Comparison of ENCODE assay signal across 22 mouse cellular contexts in genomic region chr4:34990659-34991058, GRCm38 (mm10).
DNase-seq lines count a peak whose midpoint lies in the region; ATAC-seq and TF ChIP-seq lines count a peak whose summit lies in the region.
"Had no signal": no experiment of that assay in that cellular context is flagged by ENCODE, and none has a peak within 500 bp of the region (broad histone marks: within the 10 kb centered on the region; RNA-seq: fewer than 3 reads in every experiment).

No protein-coding gene starts in this region.

- peak; percentile 71 for DNase-seq in kidney, adult 9 months
- DNase-seq in midbrain, embryonic 14.5 days = no peak
- DNase-seq in midbrain, embryonic 11.5 days (ENCODE audit: low spot score, missing footprints) = no peak
- peak; percentile 31 for DNase-seq in kidney, postnatal 14 days
- no peak for DNase-seq in adrenal gland, adult 18-20 months (ENCODE audit: low spot score in 2 of 2)
- DNase-seq in hindbrain, embryonic 10.5 days (ENCODE audit: low spot score) = no peak
- DNase-seq in lung, adult 2 months = no peak
- DNase-seq: adrenal gland, adult 8-10 months; cerebellum, adult 11-12 months; forebrain, postnatal 0 days; gastrocnemius, postnatal 25 days; heart, adult 18-20 months; lung, adult 18-20 months; lung, postnatal 14 days; right cerebral cortex, postnatal 25 days; thymus, postnatal 14 days had no signal

- no peak overlapping the region for H3K4me3 ChIP-seq in kidney, embryonic 14.5 days (ENCODE audit: low read length)
- H3K4me3 ChIP-seq in midbrain, embryonic 14.5 days (replicated peaks; ENCODE audit: low read depth, low read length) = no peak overlapping the region
- no peak overlapping the region for H3K4me3 ChIP-seq in midbrain, embryonic 11.5 days (ENCODE audit: low read depth, low read length)
- H3K4me3 ChIP-seq in hindbrain, embryonic 10.5 days = no peak overlapping the region
- no peak overlapping the region for H3K4me3 ChIP-seq in lung, adult 2 months (replicated peaks; ENCODE audit: extremely low read depth, low read depth, low read length)
- H3K4me3 ChIP-seq: forebrain, embryonic 10.5 days; heart, embryonic 13.5 days; hindbrain, embryonic 13.5 days; midbrain, embryonic 13.5 days; neural tube, embryonic 12.5 days had no signal

- H3K9me3 ChIP-seq in kidney, embryonic 14.5 days (ENCODE audit: control insufficient read depth, low read length) = no peaks in the 10 kb centered on the region
- no peaks in the 10 kb centered on the region for H3K9me3 ChIP-seq in midbrain, embryonic 14.5 days (ENCODE audit: control insufficient read depth, low read length)
- no peaks in the 10 kb centered on the region for H3K9me3 ChIP-seq in midbrain, embryonic 11.5 days (ENCODE audit: control insufficient read depth, low read length)
- no peaks in the 10 kb centered on the region for H3K9me3 ChIP-seq in hindbrain, embryonic 10.5 days
- H3K9me3 ChIP-seq: forebrain, embryonic 10.5 days; heart, embryonic 13.5 days; hindbrain, embryonic 13.5 days; midbrain, embryonic 13.5 days; neural tube, embryonic 12.5 days had no signal

- H3K36me3 ChIP-seq in kidney, embryonic 14.5 days (ENCODE audit: control insufficient read depth, insufficient read depth, low read length) = no peaks in the 10 kb centered on the region
- H3K36me3 ChIP-seq in midbrain, embryonic 14.5 days (ENCODE audit: control insufficient read depth, insufficient read depth, low read length) = no peaks in the 10 kb centered on the region
- H3K36me3 ChIP-seq in midbrain, embryonic 11.5 days (ENCODE audit: control insufficient read depth, insufficient read depth, low read length) = no peaks in the 10 kb centered on the region
- H3K36me3 ChIP-seq in hindbrain, embryonic 10.5 days = peaks cover 2% of the 10 kb centered on the region; the same call in 1 of the 2 replicates
- H3K36me3 ChIP-seq: heart, embryonic 13.5 days; hindbrain, embryonic 13.5 days; midbrain, embryonic 13.5 days; neural tube, embryonic 12.5 days had no signal

- no peaks in the 10 kb centered on the region for H3K27me3 ChIP-seq in kidney, embryonic 14.5 days (ENCODE audit: control insufficient read depth, insufficient read depth, low read length)
- no peaks in the 10 kb centered on the region for H3K27me3 ChIP-seq in midbrain, embryonic 14.5 days (ENCODE audit: control insufficient read depth, insufficient read depth, low read length)
- no peaks in the 10 kb centered on the region for H3K27me3 ChIP-seq in midbrain, embryonic 11.5 days (ENCODE audit: control insufficient read depth, insufficient read depth, low read length)
- no peaks in the 10 kb centered on the region for H3K27me3 ChIP-seq in hindbrain, embryonic 10.5 days (ENCODE audit: insufficient read depth, poor library complexity, severe bottlenecking)
- H3K27me3 ChIP-seq: hindbrain, embryonic 13.5 days; midbrain, embryonic 13.5 days; neural tube, embryonic 12.5 days had no signal

- TF ChIP-seq CTCF in lung, adult 2 months (IDR thresholded peaks at IDR 0.05; ENCODE audit: insufficient read depth, low read length) = no peak

- no peak for ATAC-seq in kidney, embryonic 14.5 days (ENCODE audit: low FRiP score, low TSS enrichment)
- no peak for ATAC-seq in midbrain, embryonic 14.5 days (ENCODE audit: low FRiP score, low TSS enrichment)
- ATAC-seq in midbrain, embryonic 11.5 days (ENCODE audit: low FRiP score) = no peak
- ATAC-seq: forebrain, postnatal 0 days; midbrain, embryonic 13.5 days had no signal

- WGBS in kidney, embryonic 14.5 days = 71% methylated on average over 9 of the region's 9 CpGs
- 83% methylated on average over 9 of the region's 9 CpGs for WGBS in midbrain, embryonic 14.5 days
- 86% methylated on average over 9 of the region's 9 CpGs for WGBS in midbrain, embryonic 11.5 days
- WGBS in hindbrain, embryonic 10.5 days = 86% methylated on average over 9 of the region's 9 CpGs
- 75% methylated on average over 9 of the region's 9 CpGs for WGBS in lung, adult 2 months

- no peak overlapping the region for H3K9ac ChIP-seq in kidney, embryonic 14.5 days (ENCODE audit: low read depth, low read length)
- no peak overlapping the region for H3K9ac ChIP-seq in midbrain, embryonic 14.5 days (replicated peaks; ENCODE audit: low read length)
- no peak overlapping the region for H3K9ac ChIP-seq in midbrain, embryonic 11.5 days (ENCODE audit: low read length)
- H3K9ac ChIP-seq: forebrain, postnatal 0 days; heart, embryonic 13.5 days; midbrain, embryonic 13.5 days; neural tube, embryonic 12.5 days had no signal

- H3K4me1 ChIP-seq in kidney, embryonic 14.5 days (ENCODE audit: control insufficient read depth, insufficient read depth, low read length) = peaks cover 16% of the 10 kb centered on the region; the same call in 1 of the 2 replicates
- H3K4me1 ChIP-seq in midbrain, embryonic 14.5 days (ENCODE audit: control insufficient read depth, insufficient read depth, low read length) = peaks cover 25% of the 10 kb centered on the region
- peaks cover 34% of the 10 kb centered on the region for H3K4me1 ChIP-seq in midbrain, embryonic 11.5 days (ENCODE audit: control insufficient read depth, insufficient read depth, low read length)
- peaks cover 43% of the 10 kb centered on the region for H3K4me1 ChIP-seq in hindbrain, embryonic 10.5 days (replicated peaks)
- H3K4me1 ChIP-seq in lung, adult 2 months (ENCODE audit: control insufficient read depth, insufficient read depth, low read length) = no peaks in the 10 kb centered on the region

- H3K27ac ChIP-seq in kidney, embryonic 14.5 days (ENCODE audit: low read depth, low read length) = no peak overlapping the region
- H3K27ac ChIP-seq in midbrain, embryonic 14.5 days (replicated peaks; ENCODE audit: low read depth, low read length) = peak overlapping the region; percentile 14; the same call in 1 of the 2 replicates
- no peak overlapping the region for H3K27ac ChIP-seq in midbrain, embryonic 11.5 days (ENCODE audit: low read depth, low read length)
- H3K27ac ChIP-seq in hindbrain, embryonic 10.5 days = no peak overlapping the region
- H3K27ac ChIP-seq: heart, embryonic 13.5 days; hindbrain, embryonic 13.5 days; neural tube, embryonic 12.5 days had no signal

- TF ChIP-seq POLR2A in lung, adult 2 months (IDR thresholded peaks at IDR 0.05; ENCODE audit: borderline replicate concordance, extremely low read depth, low read depth, low read length) = no peak

- no peak overlapping the region for H3K4me2 ChIP-seq in kidney, embryonic 14.5 days (replicated peaks; ENCODE audit: low read depth, low read length)
- no peak overlapping the region for H3K4me2 ChIP-seq in midbrain, embryonic 14.5 days (ENCODE audit: low read length)
- no peak overlapping the region for H3K4me2 ChIP-seq in midbrain, embryonic 11.5 days
- H3K4me2 ChIP-seq: heart, embryonic 13.5 days; hindbrain, embryonic 13.5 days; midbrain, embryonic 13.5 days; neural tube, embryonic 12.5 days had no signal

Comparison
In these comparisons a context has a peak if more than half of its experiments do, and no peak if none do; other contexts are left out.
1. DNase-seq: peak in kidney, adult 9 months (single experiment) and kidney, postnatal 14 days (single experiment); none in midbrain, embryonic 14.5 days (single experiment), midbrain, embryonic 11.5 days (single experiment), adrenal gland, adult 18-20 months (0 of 2), hindbrain, embryonic 10.5 days (single experiment) and lung, adult 2 months (single experiment).